Mouse (Mus musculus) spleen, postnatal 14 days (tissue): ENCODE measurements around the gene Itpr1.

ENCODE experiments used
- DNase-seq, 2 experiments: peaks; one replicate each; pipeline ENCODE4 v3.0.0; 2021 to 2022; ENCODE audit warnings: low spot score in 2 of 2

The Itpr1 gene

DNA sequence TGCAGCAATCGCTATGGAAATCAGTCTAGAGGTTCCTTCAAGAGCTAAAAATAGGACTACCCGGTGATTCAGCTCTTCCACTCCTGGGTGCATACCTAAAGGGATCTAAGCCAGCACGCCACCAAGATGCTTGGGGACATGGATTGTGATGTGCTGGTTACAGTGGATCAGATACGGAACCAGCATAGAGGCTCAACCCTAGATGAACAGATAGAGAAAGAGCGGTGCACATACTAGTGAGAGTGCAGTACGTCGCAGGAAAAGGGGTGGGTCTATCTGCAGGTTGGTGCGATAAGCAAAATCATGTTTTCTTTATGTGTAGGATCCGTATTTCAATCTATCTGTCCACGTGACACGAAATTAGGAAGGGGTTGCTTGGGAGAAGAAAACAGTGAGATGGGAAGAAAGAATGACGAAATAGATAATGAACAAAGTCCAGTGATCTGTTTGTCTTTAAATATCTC is 113.1 kb downstream of the Itpr1 start:
- no peak for DNase-seq

DNA sequence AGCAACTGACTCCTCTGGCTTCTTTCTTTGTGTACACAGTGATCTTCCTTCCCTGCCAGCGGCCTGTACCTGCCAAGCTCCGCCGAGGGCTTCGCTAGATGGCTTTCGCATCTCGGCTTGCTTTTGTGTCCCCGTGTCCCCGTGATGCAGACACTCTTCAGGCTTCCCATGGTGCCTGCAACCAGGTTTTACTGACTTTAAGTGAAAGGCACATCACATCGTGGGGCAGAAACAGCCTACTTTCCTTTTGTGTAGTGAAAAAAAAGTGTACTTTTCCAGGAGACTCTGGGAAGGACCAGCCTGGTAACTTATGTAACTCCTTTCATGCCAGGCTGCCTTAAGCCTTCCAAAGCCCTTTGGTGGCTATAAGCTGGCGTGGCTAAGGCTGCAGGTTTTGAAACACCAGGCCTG is 113.9 kb downstream of the Itpr1 start:
- DNase-seq: no peak

- DNase-seq: no peak
Observed at GRCm38 (mm10) chr6:108327561-108327960, 114.7 kb downstream of the Itpr1 start.

GRCm38 (mm10) chr6:108328296-108328695 is 115.4 kb downstream of the Itpr1 start:
- DNase-seq: no peak

- DNase-seq: no peak
Observed at GRCm38 (mm10) chr6:108330461-108330860, 117.6 kb downstream of the Itpr1 start.

DNA sequence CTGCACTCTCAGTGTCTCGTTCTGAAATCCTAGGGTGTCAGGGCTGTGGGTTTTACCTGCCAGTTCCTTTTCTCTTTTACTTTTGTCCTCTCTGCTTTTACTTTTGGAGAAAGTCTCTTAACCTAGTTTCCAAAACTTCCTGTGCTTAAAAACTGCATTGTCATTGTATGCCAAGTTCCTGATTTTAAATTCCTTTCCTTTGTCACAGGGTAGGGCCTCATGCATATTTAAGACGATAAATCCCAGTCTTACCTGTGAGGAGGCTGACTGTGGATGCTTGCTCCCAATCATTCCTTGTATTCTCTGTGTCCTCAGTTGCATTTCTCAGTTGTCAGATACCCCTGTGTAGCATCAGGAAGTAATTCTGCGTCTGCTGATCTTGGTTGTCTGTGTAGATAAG is 118.4 kb downstream of the Itpr1 start:
- DNase-seq: no peak

- no peak for DNase-seq
Observed at GRCm38 (mm10) chr6:108334059-108334458, 121.2 kb downstream of the Itpr1 start.

- DNase-seq: no peak
Observed at GRCm38 (mm10) chr6:108335202-108335823, 122.4 kb downstream of the Itpr1 start.

DNA sequence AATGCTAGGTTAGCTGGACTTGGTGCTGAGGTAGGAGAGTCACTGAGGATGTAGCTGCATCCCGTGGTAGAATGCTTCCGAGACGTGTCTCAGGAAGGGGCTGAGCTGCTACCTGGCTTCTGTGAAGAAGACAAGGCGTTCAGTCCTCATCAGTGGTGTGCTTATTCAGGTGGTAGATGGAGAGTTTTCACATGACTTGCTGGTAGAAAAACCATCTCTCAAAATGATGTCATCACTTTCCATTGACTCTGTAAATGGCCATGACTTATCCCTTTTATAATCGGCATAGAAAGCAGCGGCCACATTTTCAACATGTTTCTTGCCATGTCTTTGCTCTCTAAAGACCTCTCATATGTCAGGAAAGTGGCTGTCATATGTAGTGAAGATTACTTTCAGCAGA is 123.6 kb downstream of the Itpr1 start:
- DNase-seq: no peak

- DNase-seq: no peak
Observed at GRCm38 (mm10) chr6:108337289-108337688, 124.4 kb downstream of the Itpr1 start.

DNA sequence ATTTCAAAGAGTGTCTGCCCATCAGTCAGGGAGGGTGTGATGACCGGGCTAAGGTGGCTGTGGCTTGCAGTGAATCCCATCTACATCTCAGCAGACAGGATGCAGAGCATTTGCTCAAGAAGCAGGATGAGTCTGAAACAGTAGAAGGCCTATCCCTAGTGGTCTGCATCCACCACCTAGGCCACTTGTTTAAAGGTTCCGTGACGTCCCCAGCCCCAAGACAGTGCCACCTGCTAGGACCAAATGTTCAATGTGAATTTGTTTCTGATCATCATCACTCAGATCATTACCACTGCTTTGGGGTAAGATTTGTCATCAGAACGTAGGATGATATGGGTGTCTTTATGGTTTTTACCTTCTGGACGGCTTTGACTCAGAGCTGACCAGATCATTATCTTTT is 125.5 kb downstream of the Itpr1 start:
- no peak for DNase-seq

- no peak for DNase-seq
Observed at GRCm38 (mm10) chr6:108342989-108343388, 130.1 kb downstream of the Itpr1 start.

DNA sequence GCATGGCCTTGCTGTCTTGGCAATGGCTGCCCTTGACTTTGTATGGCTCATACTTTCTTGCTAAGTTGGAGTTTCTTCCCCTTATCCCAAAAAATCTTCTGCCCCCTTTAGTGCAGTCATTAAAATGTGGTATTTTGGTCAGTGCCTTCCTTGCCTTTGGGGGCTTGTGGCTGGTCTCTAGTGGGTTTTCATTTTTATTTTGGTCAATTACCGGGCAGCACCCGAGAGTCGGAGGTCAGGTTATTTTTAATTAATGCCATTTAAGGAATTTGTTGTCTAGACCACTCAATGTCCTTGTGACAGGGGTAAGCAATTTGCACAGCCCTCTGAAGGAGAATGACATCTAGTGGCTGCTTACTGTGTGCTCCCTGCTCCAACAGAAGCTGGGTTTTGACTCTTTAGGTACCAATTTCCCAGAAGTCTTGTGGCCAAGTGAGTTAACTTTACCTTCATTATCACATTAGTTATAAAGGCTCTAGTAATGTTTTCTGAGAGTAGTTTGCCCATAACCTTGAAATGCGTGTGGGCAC is 130.9 kb downstream of the Itpr1 start:
- no peak for DNase-seq

- DNase-seq: no peak
Observed at GRCm38 (mm10) chr6:108350801-108351200, 137.9 kb downstream of the Itpr1 start.

DNA sequence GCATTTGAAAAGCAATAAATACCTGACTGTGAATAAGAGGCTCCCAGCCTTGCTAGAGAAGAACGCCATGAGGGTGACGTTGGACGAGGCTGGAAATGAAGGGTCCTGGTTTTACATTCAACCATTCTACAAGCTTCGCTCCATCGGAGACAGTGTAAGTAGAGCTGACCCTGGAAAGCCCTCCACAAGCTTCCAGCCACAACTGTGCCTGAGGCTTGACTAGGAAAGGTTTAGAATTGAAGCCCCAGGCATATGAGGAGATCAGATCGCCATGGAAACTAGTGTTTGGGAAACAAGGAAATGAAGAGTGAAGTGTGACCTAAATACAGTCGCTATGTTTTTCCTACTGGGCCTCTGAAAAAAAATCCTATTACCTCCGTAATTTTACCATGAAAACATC is 139.1 kb downstream of the Itpr1 start:
- no peak for DNase-seq

DNA sequence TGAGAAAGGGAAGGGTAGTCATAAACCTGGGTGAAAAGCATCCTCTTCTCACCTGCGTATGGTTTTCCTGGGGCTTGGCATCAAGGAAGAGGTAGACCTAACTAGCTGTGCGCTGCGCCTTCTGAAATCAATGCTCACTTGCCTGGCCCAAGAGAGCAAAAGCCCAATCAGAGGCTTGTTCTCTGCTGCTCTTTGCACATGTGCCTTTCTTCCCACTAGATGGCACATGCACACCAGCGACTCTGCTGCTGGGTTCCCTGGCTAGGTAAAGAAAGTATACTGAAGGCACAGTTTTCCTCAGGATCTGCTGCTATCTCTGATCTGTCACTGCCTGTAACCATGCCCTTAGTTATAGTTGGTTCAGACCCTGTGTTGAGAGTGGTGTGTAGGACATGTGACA is 154.5 kb downstream of the Itpr1 start:
- no peak for DNase-seq

- no peak for DNase-seq
Observed at GRCm38 (mm10) chr6:108369031-108369430, 156.1 kb downstream of the Itpr1 start.

GRCm38 (mm10) chr6:108371347-108371893 is 158.5 kb downstream of the Itpr1 start:
- no peak for DNase-seq

- DNase-seq: no peak
Observed at GRCm38 (mm10) chr6:108374019-108374418, 161.1 kb downstream of the Itpr1 start.

GRCm38 (mm10) chr6:108379041-108379440 is 166.1 kb downstream of the Itpr1 start:
- no peak for DNase-seq

GRCm38 (mm10) chr6:108380209-108380608 is 167.3 kb downstream of the Itpr1 start:
- DNase-seq: no peak

GRCm38 (mm10) chr6:108390624-108391324 is 177.9 kb downstream of the Itpr1 start:
- no peak for DNase-seq

GRCm38 (mm10) chr6:108393131-108393530 is 180.2 kb downstream of the Itpr1 start:
- DNase-seq: no peak
